ENCODE assay signal across 26 mouse cellular contexts in the genomic region with DNA sequence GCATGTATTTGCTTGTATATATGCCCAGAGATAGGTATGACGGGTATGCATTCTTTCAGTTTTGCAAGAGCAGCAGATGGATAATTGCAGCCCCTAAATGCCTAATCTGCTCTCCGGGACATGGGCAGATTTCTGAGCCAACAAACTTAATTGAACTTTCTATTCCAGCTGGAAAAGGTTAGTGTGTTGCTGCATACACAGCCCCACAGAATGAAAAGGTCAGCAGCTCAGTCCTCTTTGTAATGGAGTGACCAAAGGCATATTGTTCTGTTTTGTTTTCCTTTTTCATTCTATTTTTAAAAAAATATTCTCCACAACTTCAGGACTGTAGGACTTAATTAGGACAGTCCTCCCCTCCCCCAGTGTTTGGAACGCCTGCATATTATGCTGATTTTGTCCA.
DNase-seq lines count a peak whose midpoint lies in the region; ATAC-seq and TF ChIP-seq lines count a peak whose summit lies in the region.
"Had no signal": no experiment of that assay in that cellular context is flagged by ENCODE, and none has a peak within 500 bp of the region (broad histone marks: within the 10 kb centered on the region; RNA-seq: fewer than 3 reads in every experiment).

No protein-coding gene starts in this region.

- H3K36me3 ChIP-seq in kidney, embryonic 15.5 days, result no peaks in the 10 kb centered on the region
- H3K36me3 ChIP-seq in embryonic facial prominence, embryonic 11.5 days (replicated peaks; ENCODE audit: control insufficient read depth, insufficient read depth, low read depth, low read length), result no peaks in the 10 kb centered on the region
- H3K36me3 ChIP-seq: heart, embryonic 12.5 days; hindbrain, embryonic 10.5 days; liver, embryonic 15.5 days; midbrain, embryonic 15.5 days; neural tube, embryonic 13.5 days had no signal

- no peaks in the 10 kb centered on the region for H3K27me3 ChIP-seq in kidney, embryonic 15.5 days
- H3K27me3 ChIP-seq in embryonic facial prominence, embryonic 11.5 days (ENCODE audit: control insufficient read depth, insufficient read depth, low read length), result no peaks in the 10 kb centered on the region
- H3K27me3 ChIP-seq: heart, embryonic 12.5 days; liver, embryonic 15.5 days; midbrain, embryonic 15.5 days; neural tube, embryonic 13.5 days had no signal

- ATAC-seq in kidney, embryonic 15.5 days (replicated peaks; ENCODE audit: low FRiP score), result no peak
- no peak for ATAC-seq in embryonic facial prominence, embryonic 11.5 days (replicated peaks; ENCODE audit: insufficient number of reproducible peaks, low FRiP score, low TSS enrichment, low read depth)
- ATAC-seq: activated CD4-positive, CD25-positive, alpha-beta regulatory T cell, adult 4 months; intestine, postnatal 0 days; midbrain, embryonic 15.5 days had no signal

- no peaks in the 10 kb centered on the region for H3K4me1 ChIP-seq in kidney, embryonic 15.5 days
- H3K4me1 ChIP-seq in embryonic facial prominence, embryonic 11.5 days (ENCODE audit: control insufficient read depth, insufficient read depth, low read length), result no peaks in the 10 kb centered on the region
- H3K4me1 ChIP-seq: heart, embryonic 12.5 days; hindbrain, embryonic 10.5 days; liver, embryonic 15.5 days; midbrain, embryonic 15.5 days; neural tube, embryonic 13.5 days had no signal

- no peak overlapping the region for H3K4me2 ChIP-seq in kidney, embryonic 15.5 days
- no peak overlapping the region for H3K4me2 ChIP-seq in embryonic facial prominence, embryonic 11.5 days (ENCODE audit: low read depth, low read length)
- H3K4me2 ChIP-seq: heart, embryonic 12.5 days; liver, embryonic 15.5 days; midbrain, embryonic 15.5 days; neural tube, embryonic 13.5 days had no signal

- TF ChIP-seq CTCF in brain, embryonic 14.5 days (IDR thresholded peaks at IDR 0.05; ENCODE audit: borderline replicate concordance, extremely low read depth, insufficient read depth, insufficient read length), result no peak

- H3K4me3 ChIP-seq in kidney, embryonic 15.5 days (replicated peaks), result no peak overlapping the region
- no peak overlapping the region for H3K4me3 ChIP-seq in embryonic facial prominence, embryonic 11.5 days (ENCODE audit: low read depth, low read length)
- H3K4me3 ChIP-seq: heart, embryonic 12.5 days; hindbrain, embryonic 10.5 days; left cerebral cortex, adult 2 months; liver, embryonic 15.5 days; midbrain, embryonic 15.5 days; myocyte; neural tube, embryonic 13.5 days had no signal

- no peak for TF ChIP-seq POLR2A in brain, embryonic 14.5 days (IDR thresholded peaks at IDR 0.05; ENCODE audit: borderline replicate concordance, extremely low read depth, insufficient read depth, insufficient read length, poor library complexity, severe bottlenecking)

- 64% methylated on average over 3 of the region's 3 CpGs for WGBS in kidney, embryonic 15.5 days
- 37% methylated on average over 3 of the region's 3 CpGs for WGBS in embryonic facial prominence, embryonic 11.5 days

- no peaks in the 10 kb centered on the region for H3K9me3 ChIP-seq in kidney, embryonic 15.5 days (replicated peaks)
- H3K9me3 ChIP-seq in embryonic facial prominence, embryonic 11.5 days (replicated peaks; ENCODE audit: control insufficient read depth, low read length), result no peaks in the 10 kb centered on the region
- H3K9me3 ChIP-seq: heart, embryonic 12.5 days; hindbrain, embryonic 10.5 days; liver, embryonic 15.5 days; midbrain, embryonic 15.5 days; neural tube, embryonic 13.5 days had no signal

- peak; percentile 39 for DNase-seq in kidney, postnatal 10 days
- peak; percentile 13 for DNase-seq in brain, embryonic 14.5 days (ENCODE audit: low read depth)
- peak; percentile 54 for DNase-seq in embryonic facial prominence, embryonic 11.5 days (ENCODE audit: low spot score)
- peak; percentile 28 for DNase-seq in lung, postnatal 25 days (ENCODE audit: low spot score)
- DNase-seq in retina, embryonic 14.5 days (ENCODE audit: low spot score), result no peak
- DNase-seq in urinary bladder, postnatal 14 days (ENCODE audit: low spot score), result no peak
- DNase-seq: adrenal gland, adult 8-10 months; cerebellum, adult 18-20 months; cerebellum, postnatal 14 days; gastrocnemius, postnatal 10 days; heart, adult 18-20 months; kidney, postnatal 36 days; layer of hippocampus, adult 9-11 months; liver; thymus, postnatal 14 days had no signal

- no peak overlapping the region for H3K27ac ChIP-seq in kidney, embryonic 15.5 days
- no peak overlapping the region for H3K27ac ChIP-seq in embryonic facial prominence, embryonic 11.5 days (replicated peaks; ENCODE audit: low read depth, low read length)
- H3K27ac ChIP-seq: hindbrain, embryonic 10.5 days; left cerebral cortex, adult 2 months; liver, embryonic 15.5 days; macrophage; midbrain, embryonic 15.5 days; neural tube, embryonic 13.5 days had no signal

- H3K9ac ChIP-seq in kidney, embryonic 15.5 days, result no peak overlapping the region
- no peak overlapping the region for H3K9ac ChIP-seq in embryonic facial prominence, embryonic 11.5 days (replicated peaks; ENCODE audit: low read length)
- H3K9ac ChIP-seq: heart, embryonic 12.5 days; liver, embryonic 15.5 days; midbrain, embryonic 15.5 days; neural tube, embryonic 13.5 days had no signal

Comparison
In these comparisons a context has a peak if more than half of its experiments do, and no peak if none do; other contexts are left out.
1. DNase-seq: peak in kidney, postnatal 10 days (single experiment), brain, embryonic 14.5 days (single experiment), embryonic facial prominence, embryonic 11.5 days (single experiment) and lung, postnatal 25 days (single experiment); none in retina, embryonic 14.5 days (single experiment) and urinary bladder, postnatal 14 days (single experiment).